Mouse (Mus musculus) liver, embryonic 14.5 days (tissue): ENCODE results near the gene Folr1. TPM values are rescaled to one million over a fixed set of nuclear protein-coding genes. Genes with fewer than 3 reads are reported as not detected.
A peak's percentile ranks its signal among the peaks of the same experiment; 100 is the strongest.

ENCODE experiments used
- ATAC-seq: fragments of 200-750 bp; cut with Nextera tagmentation; 2 replicates; pipeline ENCODE4 v1.8.0; 2017; ENCODE audit warnings: moderate number of reproducible peaks, mild to moderate bottlenecking, moderate library complexity; ENCODE audit not compliant: insufficient read depth
- DNase-seq, 3 experiments: peaks; one replicate each; pipeline ENCODE4 v3.0.0-alpha.2; 2012 to 2013; ENCODE audit warnings: low read depth in 3 of 3, low spot score in 3 of 3
- H3K27ac ChIP-seq: fragments of 300-500 bp; sonication (generic); 2 replicates; pipeline ENCODE4 v1.5.1; 2014; ENCODE audit warnings: moderate library complexity, mild to moderate bottlenecking, control low read depth, inconsistent platforms
- H3K27me3 ChIP-seq: fragments of 300-500 bp; sonication (generic); 2 replicates; pipeline ENCODE4 v1.6.1; 2014; ENCODE audit warnings: mild to moderate bottlenecking, low read length, moderate library complexity; ENCODE audit not compliant: control insufficient read depth, insufficient read depth
- H3K36me3 ChIP-seq: fragments of 300-500 bp; sonication (generic); replicated peaks from 2 replicates; pipeline ENCODE4 v1.6.1; 2014; ENCODE audit warnings: low read depth; ENCODE audit not compliant: control insufficient read depth, insufficient read depth
- H3K4me1 ChIP-seq, 2 experiments: fragments of 200-500 bp in 1 of 2; fragments of 300-500 bp in 1 of 2; sonication (generic) in 1 of 2; replicated peaks; 2 replicates each; pipeline ENCODE4 v1.6.1; 2012 to 2014; ENCODE audit warnings: antibody characterized with exemption in 1 of 2, inconsistent platforms in 1 of 2, low read length in 1 of 2; ENCODE audit not compliant: control insufficient read depth in 2 of 2, insufficient read depth in 2 of 2
- H3K4me2 ChIP-seq: fragments of 300-500 bp; sonication (generic); 2 replicates; pipeline ENCODE4 v1.6.1; 2014; ENCODE audit warnings: low read depth, mild to moderate bottlenecking, control low read depth, moderate library complexity
- H3K4me3 ChIP-seq, 2 experiments: fragments of 200-500 bp in 1 of 2; fragments of 300-500 bp in 1 of 2; sonication (generic) in 1 of 2; 2 replicates each; pipeline ENCODE4 v1.5.1; 2012 to 2014; ENCODE audit warnings: low read depth in 2 of 2, low read length in 2 of 2, mild to moderate bottlenecking in 2 of 2, control low read depth in 1 of 2, inconsistent platforms in 1 of 2, moderate library complexity in 1 of 2; ENCODE audit not compliant: insufficient read depth in 1 of 2
- H3K9ac ChIP-seq: fragments of 300-500 bp; sonication (generic); replicated peaks from 2 replicates; pipeline ENCODE4 v1.6.1; 2014; ENCODE audit warnings: mild to moderate bottlenecking, control low read depth, moderate library complexity
- H3K9me3 ChIP-seq: fragments of 300-500 bp; sonication (generic); 2 replicates; pipeline ENCODE4 v1.6.1; 2016; ENCODE audit warnings: low read length, mixed read lengths; ENCODE audit not compliant: control insufficient read depth
- CTCF ChIP-seq: IDR thresholded peaks from 2 replicates; pipeline ENCODE4 v1.5.1; 2016; ENCODE audit warnings: antibody characterized with exemption, low read depth, control low read depth
- EP300 ChIP-seq: IDR thresholded peaks from 2 replicates; pipeline ENCODE4 v1.6.1; 2016; ENCODE audit warnings: antibody characterized with exemption, low read depth
- WGBS: fragments of 180-500 bp; shearing (Covaris S2); extraction: QIAGEN DNeasy Blood & Tissue Kit; methylation state at CpG from one replicate; pipeline ENCODE4 v1.1.7; 2014; ENCODE audit not compliant: insufficient replicate concordance; 5-methylcytosine and 5-hydroxymethylcytosine counted together
- polyA plus RNA-seq, 2 experiments: library from polyadenylated mRNA; depleted of rRNA in 1 of 2; stranded (reverse) in 1 of 2; unstranded in 1 of 2; fragments of >200 nt; fragmentation: Nextera tagmentation in 1 of 2; extraction: Ambion mirVana in 1 of 2; gene quantifications; 2 replicates each; pipeline versions ENCODE4 v1.2.1 to v1.2.3; 2012 to 2014

Gene Folr1
- polyA plus RNA-seq, 2 experiments = 0.33 TPM; not detected in 1

DNA sequence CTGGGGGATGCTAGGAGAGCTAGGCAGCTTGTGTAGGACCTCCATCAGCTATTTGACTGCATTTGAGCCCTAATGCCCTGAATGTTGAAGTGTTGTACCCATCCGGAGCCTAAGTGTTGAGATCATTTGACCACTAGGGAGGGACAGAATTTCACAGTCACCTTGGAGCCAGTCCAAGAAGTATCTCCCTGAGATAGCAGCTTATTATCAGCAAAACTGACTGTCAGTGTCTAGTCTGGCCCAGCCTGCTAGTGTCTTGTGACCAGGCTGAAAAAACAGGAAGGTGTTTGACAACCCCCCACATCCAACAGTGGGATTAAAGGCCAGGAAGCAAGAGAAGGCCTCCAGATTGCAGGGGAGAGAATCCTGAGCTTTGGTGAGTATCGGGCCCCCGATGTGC lies 708 bp upstream of the Folr1 start:
- no peak overlapping the region for H3K27ac ChIP-seq
- peaks cover 0 to 3% of the 10 kb centered on the region in 2 experiments; a peak in 2 of 4 replicates for H3K4me1 ChIP-seq
- 70% methylated on average over 3 of the region's 3 CpGs for WGBS
- DNase-seq = no peak
- peak; percentile 35; the same call in 1 of the 2 replicates for ATAC-seq
- no peaks in the 10 kb centered on the region for H3K36me3 ChIP-seq
- H3K9ac ChIP-seq = no peak overlapping the region
- no peak overlapping the region for H3K4me2 ChIP-seq
- H3K4me3 ChIP-seq = no peak overlapping the region
- no peaks in the 10 kb centered on the region for H3K9me3 ChIP-seq
- no peaks in the 10 kb centered on the region for H3K27me3 ChIP-seq
- TF ChIP-seq CTCF = no peak
- no peak for TF ChIP-seq EP300

DNA sequence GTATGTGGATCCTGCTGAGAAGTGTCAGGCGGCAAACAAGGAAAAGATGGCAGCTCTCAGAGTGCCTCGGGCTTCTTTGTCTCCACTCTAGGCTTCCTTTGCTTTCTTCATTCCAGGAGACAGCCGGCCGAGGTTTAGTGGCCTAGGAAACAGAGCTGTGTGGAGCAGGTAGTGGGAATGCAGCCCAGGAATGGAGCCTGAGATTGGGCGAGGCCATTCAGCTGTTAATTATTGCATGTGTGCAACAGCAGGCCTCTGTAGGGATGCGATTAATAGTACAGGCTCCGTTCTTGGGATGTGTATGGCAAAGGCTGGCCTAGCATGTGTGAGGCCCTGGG lies 1.5 kb downstream of the Folr1 start:
- H3K4me2 ChIP-seq = no peak overlapping the region
- ATAC-seq (no peak), DNase-seq (no peak)
- no peak overlapping the region for H3K9ac ChIP-seq
- no peak overlapping the region for H3K4me3 ChIP-seq
- WGBS = 60% methylated on average over 7 of the region's 7 CpGs
- TF ChIP-seq CTCF = no peak
- no peak for TF ChIP-seq EP300
- H3K4me1 ChIP-seq = peaks cover 0 to 3% of the 10 kb centered on the region in 2 experiments; a peak in 2 of 4 replicates
- no peaks in the 10 kb centered on the region for H3K27me3 ChIP-seq
- H3K27ac ChIP-seq = no peak overlapping the region
- H3K36me3 ChIP-seq = no peaks in the 10 kb centered on the region
- H3K9me3 ChIP-seq = no peaks in the 10 kb centered on the region

DNA sequence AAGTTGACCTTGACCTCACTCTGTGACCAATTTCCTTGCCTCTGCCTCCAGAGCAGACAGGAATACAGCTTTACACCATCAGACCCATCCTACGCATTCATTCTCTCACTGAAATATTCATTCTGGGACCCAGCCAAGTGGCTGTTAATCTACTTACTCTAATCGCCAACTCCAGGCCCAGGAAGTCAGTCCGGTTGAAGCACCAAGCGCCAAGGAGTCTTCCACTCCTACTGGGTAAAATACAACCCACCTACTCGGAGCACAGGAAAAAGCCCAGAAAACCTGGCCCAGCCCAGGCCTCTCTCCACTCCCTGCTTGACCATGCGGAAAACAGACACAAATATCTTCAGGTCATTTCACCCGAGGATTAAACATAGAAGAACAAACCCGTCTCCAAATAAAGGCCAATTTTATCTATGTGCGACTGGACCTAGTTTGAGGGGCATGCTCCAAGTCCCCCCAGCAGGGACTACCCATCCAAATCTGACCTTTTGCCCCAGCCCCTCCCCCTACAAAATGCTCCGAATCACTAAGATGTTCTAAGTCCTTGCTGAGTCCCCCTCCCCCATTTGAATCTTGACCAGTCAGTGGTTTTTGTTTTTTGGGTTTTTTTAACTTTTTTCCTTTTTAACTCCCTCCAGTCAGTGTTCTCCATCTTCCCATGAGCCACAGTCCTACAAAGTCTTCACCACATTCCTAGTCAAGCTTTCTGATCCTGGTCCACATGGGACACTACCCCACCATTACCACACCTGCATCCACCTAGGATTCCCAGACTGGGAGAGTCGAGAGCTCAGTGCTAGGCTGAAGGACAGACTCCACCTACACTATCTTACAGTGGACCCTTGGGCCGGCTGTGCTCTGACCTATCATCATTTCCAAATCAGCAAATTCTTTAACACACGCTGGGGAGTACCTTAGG lies 2.1 kb downstream of the Folr1 start:
- WGBS = 63% methylated on average over 13 of the region's 13 CpGs
- Histone ChIP-seq H3K4me1 (peaks cover 0 to 3% of the 10 kb centered on the region in 2 experiments; a peak in 2 of 4 replicates), H3K4me2 (no peak overlapping the region), H3K27me3 (no peaks in the 10 kb centered on the region), H3K4me3 (no peak overlapping the region), H3K36me3 (no peaks in the 10 kb centered on the region), H3K9ac (no peak overlapping the region), H3K27ac (no peak overlapping the region), H3K9me3 (no peaks in the 10 kb centered on the region)
- DNase-seq (no peak), ATAC-seq (no peak)
- TF ChIP-seq EP300 (no peak), CTCF (no peak)

DNA sequence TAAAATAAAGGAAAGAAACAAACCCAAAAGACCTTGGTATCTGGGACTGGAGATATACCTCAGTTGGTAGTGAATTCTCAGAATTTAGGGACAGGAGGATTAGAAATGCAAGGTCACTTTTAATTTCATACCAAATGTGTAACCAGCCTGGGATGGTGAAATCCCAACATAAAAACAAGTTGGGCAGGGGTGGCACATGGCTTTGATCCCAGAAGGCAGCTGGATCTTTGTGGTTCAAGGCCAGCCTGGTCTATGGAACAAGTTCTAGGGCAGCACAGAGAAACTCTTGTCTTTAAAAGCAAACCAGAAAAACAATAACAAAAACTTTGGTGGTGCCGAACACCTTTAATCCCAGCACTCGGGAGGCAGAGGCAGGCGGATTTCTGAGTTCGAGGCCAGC lies 3.1 kb downstream of the Folr1 start:
- Histone ChIP-seq H3K9me3 (no peaks in the 10 kb centered on the region), H3K4me2 (no peak overlapping the region), H3K9ac (no peak overlapping the region), H3K36me3 (no peaks in the 10 kb centered on the region), H3K4me1 (peaks cover 0 to 3% of the 10 kb centered on the region in 2 experiments; a peak in 2 of 4 replicates), H3K27ac (no peak overlapping the region), H3K4me3 (no peak overlapping the region), H3K27me3 (no peaks in the 10 kb centered on the region)
- 77% methylated on average over 3 of the region's 4 CpGs for WGBS
- DNase-seq (no peak), ATAC-seq (no peak)
- TF ChIP-seq EP300 = no peak
- no peak for TF ChIP-seq CTCF

DNA sequence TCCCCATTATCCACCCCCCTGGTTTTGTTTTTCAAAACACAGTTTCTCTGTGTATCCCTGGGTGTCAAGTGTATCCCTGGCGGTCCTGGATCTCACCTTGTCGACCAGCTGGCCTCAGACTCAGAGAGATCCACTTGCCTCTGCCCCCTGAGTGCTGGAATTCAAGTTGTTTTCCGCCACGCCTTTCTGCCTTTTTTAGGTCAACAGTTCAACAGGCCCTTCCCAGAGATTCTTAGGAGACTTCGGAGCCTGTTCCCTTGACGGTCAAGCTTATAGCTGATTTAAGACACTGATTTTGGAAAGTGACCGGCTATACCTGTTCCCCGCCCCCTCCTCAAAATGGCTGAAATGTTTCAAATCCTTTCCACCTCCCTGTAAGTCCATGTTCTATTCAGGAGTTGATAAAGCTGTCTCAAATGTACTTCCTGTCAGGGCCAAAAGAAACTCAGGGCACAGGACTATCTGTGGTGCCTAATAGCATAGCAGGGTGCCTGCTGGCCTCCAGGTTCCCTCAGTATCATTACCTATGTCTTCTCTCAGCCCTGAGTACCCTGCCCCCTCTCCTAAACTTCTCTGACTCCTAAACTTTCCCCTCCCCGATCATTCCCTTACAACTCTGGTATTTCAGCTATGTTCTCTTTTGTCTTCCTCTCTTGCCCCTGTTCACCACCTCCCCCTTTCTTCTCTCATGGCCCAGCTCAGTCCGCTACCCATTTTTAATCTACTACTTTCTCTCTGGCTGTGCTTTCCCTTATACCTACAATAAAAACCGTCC lies 3.9 kb downstream of the Folr1 start:
- no peaks in the 10 kb centered on the region for H3K9me3 ChIP-seq

More for the DNA sequence above, 3.9 kb downstream of the Folr1 start:
- no peak overlapping the region for H3K9ac ChIP-seq
- no peak for ATAC-seq
- H3K27ac ChIP-seq = no peak overlapping the region
- H3K27me3 ChIP-seq = no peaks in the 10 kb centered on the region
- no peak for TF ChIP-seq CTCF
- no peak for TF ChIP-seq EP300
- no peak for DNase-seq
- H3K36me3 ChIP-seq = no peaks in the 10 kb centered on the region
- peaks cover 0 to 3% of the 10 kb centered on the region in 2 experiments; a peak in 2 of 4 replicates for H3K4me1 ChIP-seq
- 66% methylated on average over 11 of the region's 11 CpGs for WGBS
- no peak overlapping the region for H3K4me2 ChIP-seq
- H3K4me3 ChIP-seq = no peak overlapping the region
